Mouse (Mus musculus): ENCODE data around the gene Bcan.

GRCm38 (mm10) chr3:87993436-87993835 lies 6.6 kb downstream of the Bcan start:
- no peak for TF ChIP-seq GATA1 (IDR thresholded peaks at IDR 0.05; ENCODE audit: borderline replicate concordance, low read length)
- TF ChIP-seq FLI1 (IDR thresholded peaks at IDR 0.05; ENCODE audit: low read length), result no peak
